In the genomic region with DNA sequence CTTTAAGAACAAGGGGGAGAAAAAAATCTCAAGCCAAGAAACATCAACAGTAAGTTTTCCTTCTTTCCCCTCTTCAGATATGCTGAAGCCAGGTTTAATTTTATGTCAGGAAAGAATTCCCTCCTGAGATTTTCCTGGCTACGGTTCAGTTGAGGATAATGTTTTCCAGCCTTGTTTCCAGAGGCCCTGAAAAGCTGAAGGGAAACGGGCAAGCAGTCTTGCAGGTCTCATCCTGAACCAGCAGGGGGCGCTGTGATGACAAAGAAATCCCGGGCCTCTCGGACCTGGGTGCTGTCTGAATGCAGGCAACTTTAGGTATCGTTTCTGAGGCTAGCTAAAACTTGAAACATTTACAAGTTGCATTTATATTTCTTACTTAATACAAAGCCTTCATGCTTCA, we compare ENCODE assay signal across 8 mouse cellular contexts.
DNase-seq lines count a peak whose midpoint lies in the region; ATAC-seq and TF ChIP-seq lines count a peak whose summit lies in the region.

No protein-coding gene starts in this region.

- 0 out of 2 replicates have a peak overlapping the region, but pooled peaks have one; percentile 11 for H3K4me2 ChIP-seq in embryonic facial prominence, embryonic 12.5 days (replicated peaks)
- no peak overlapping the region for H3K4me2 ChIP-seq in heart, embryonic 13.5 days

- H3K4me1 ChIP-seq in embryonic facial prominence, embryonic 12.5 days: peaks cover 7% of the 10 kb centered on the region; the same call in 1 of the 2 replicates
- peaks cover 19% of the 10 kb centered on the region for H3K4me1 ChIP-seq in heart, embryonic 13.5 days
- no peaks in the 10 kb centered on the region for H3K4me1 ChIP-seq in lung, adult 2 months (ENCODE audit: control insufficient read depth, insufficient read depth, low read length)

- TF ChIP-seq CTCF in lung, adult 2 months (IDR thresholded peaks at IDR 0.05; ENCODE audit: insufficient read depth, low read length): peak; percentile 86

- no peaks in the 10 kb centered on the region for H3K27me3 ChIP-seq in embryonic facial prominence, embryonic 12.5 days
- H3K27me3 ChIP-seq in heart, embryonic 13.5 days (replicated peaks): no peaks in the 10 kb centered on the region

- H3K27ac ChIP-seq in embryonic facial prominence, embryonic 12.5 days: peak overlapping the region; percentile 52; the same call in 1 of the 2 replicates
- H3K27ac ChIP-seq in heart, embryonic 13.5 days (replicated peaks): peak overlapping the region; percentile 8

- H3K9me3 ChIP-seq in embryonic facial prominence, embryonic 12.5 days: no peaks in the 10 kb centered on the region
- 0 out of 2 replicates have a peak, but pooled peaks cover 4% of the 10 kb centered on the region for H3K9me3 ChIP-seq in heart, embryonic 13.5 days

- H3K4me3 ChIP-seq in embryonic facial prominence, embryonic 12.5 days: no peak overlapping the region
- no peak overlapping the region for H3K4me3 ChIP-seq in heart, embryonic 13.5 days
- H3K4me3 ChIP-seq in lung, adult 2 months (replicated peaks; ENCODE audit: extremely low read depth, low read depth, low read length): no peak overlapping the region

- H3K36me3 ChIP-seq in embryonic facial prominence, embryonic 12.5 days: no peaks in the 10 kb centered on the region
- H3K36me3 ChIP-seq in heart, embryonic 13.5 days: no peaks in the 10 kb centered on the region

- H3K9ac ChIP-seq in embryonic facial prominence, embryonic 12.5 days: no peak overlapping the region
- no peak overlapping the region for H3K9ac ChIP-seq in heart, embryonic 13.5 days

- peak; percentile 60; the same call in 1 of the 2 replicates for ATAC-seq in embryonic facial prominence, embryonic 12.5 days (ENCODE audit: insufficient number of reproducible peaks, insufficient read depth, low FRiP score, low TSS enrichment)
- no peak for ATAC-seq in heart, embryonic 13.5 days (ENCODE audit: extremely low read depth, insufficient number of reproducible peaks, low FRiP score, low TSS enrichment)
- 0 out of 2 replicates have a peak, but pooled peaks have one; percentile 41 for ATAC-seq in neutrophil, adult 5-6 weeks (ENCODE audit: extremely low read depth, insufficient number of reproducible peaks, low FRiP score, poor library complexity, severe bottlenecking)

- peak; percentile 42 for DNase-seq in 3134 (ENCODE audit: extremely low read depth, insufficient read length, low spot score)
- DNase-seq in adrenal gland, postnatal 10 days: peak; percentile 94
- DNase-seq in kidney, postnatal 36 days: peak; percentile 84 to 92
- DNase-seq in lung, adult 2 months: peak; percentile 74
- peak; percentile 76 for DNase-seq in testis, postnatal 14 days (ENCODE audit: low spot score)

- 2% methylated on average over 6 of the region's 6 CpGs for WGBS in embryonic facial prominence, embryonic 12.5 days
- whole genome bisulfite sequencing in heart, embryonic 13.5 days: 4% methylated on average over 6 of the region's 6 CpGs
- under 1% methylated on average over 6 of the region's 6 CpGs for WGBS in lung, adult 2 months

- no peak for TF ChIP-seq POLR2A in lung, adult 2 months (IDR thresholded peaks at IDR 0.05; ENCODE audit: borderline replicate concordance, extremely low read depth, low read depth, low read length)

Comparison
In these comparisons a context has a peak if more than half of its experiments do, and no peak if none do; other contexts are left out.
1. DNase-seq: peak in every context shown above with its lines; median percentile 94 in adrenal gland, postnatal 10 days; 88 in kidney, postnatal 36 days; 76 in testis, postnatal 14 days; 74 in lung, adult 2 months; 42 in 3134.